Mouse (Mus musculus) lung, adult 2 months (tissue): ENCODE measurements around the gene Hist2h2be.

Experiments
- CTCF ChIP-seq: fragments of 200-500 bp; IDR thresholded peaks from 2 replicates; pipeline ENCODE4 v1.5.1; 2011; ENCODE audit warnings: mild to moderate bottlenecking, low read length, control low read depth; ENCODE audit not compliant: insufficient read depth
- POLR2A ChIP-seq: fragments of 200-500 bp; IDR thresholded peaks from 2 replicates; pipeline ENCODE4 v1.6.1; 2011; ENCODE audit warnings: low read depth, mild to moderate bottlenecking, control low read depth, low read length, borderline replicate concordance; ENCODE audit errors: extremely low read depth

DNA sequence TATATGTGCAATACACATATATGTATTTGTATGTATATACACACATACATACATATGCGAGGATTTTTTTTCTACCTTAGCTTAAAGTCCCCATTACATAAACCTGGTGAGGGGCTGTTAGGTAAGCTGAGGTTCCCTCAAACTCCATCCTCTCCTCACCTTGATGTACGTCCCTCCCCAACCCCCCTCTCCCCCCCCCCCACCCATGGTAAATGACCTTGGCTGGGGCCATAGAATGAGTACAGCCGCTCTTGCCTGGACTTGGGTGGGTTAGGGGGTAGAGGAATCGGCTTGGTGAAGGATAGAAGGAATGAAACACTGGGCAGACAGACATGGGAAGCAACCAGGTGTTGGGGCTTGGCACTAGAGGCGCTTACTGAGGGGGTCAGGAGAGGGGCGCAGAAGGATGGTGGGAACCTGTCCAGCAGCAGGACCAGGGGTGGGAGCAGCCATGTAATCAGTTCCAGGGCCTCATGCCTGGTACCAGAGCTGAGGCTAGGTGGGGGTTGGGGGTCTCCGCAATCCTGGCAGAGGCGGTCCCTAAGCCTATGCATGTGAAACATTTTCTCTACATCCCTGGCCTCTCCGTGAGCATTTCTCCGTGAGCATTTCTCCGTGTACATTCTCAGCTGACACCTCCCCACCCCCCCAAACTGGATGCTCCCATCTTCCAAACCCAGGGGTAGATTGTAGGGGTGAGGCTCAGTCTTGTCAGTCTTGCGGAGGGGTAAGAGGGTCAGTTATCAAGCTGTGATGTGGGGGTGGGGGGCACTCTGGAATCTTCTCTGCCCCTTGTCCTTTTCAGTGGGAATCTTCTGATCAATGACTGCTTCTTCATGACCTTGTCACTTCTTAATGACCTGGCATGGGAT is 39.2 kb upstream of the Hist2h2be start:
- TF ChIP-seq CTCF, result no peak
- no peak for TF ChIP-seq POLR2A
